Mouse (Mus musculus): Measurements from ENCODE around the gene Elovl5. TPM values are rescaled to one million over a fixed set of nuclear protein-coding genes. Genes with fewer than 3 reads are reported as not detected.

The Elovl5 gene
- total RNA-seq, 2 experiments from 2014 or later, result 68.9 to 74.6 TPM

DNA sequence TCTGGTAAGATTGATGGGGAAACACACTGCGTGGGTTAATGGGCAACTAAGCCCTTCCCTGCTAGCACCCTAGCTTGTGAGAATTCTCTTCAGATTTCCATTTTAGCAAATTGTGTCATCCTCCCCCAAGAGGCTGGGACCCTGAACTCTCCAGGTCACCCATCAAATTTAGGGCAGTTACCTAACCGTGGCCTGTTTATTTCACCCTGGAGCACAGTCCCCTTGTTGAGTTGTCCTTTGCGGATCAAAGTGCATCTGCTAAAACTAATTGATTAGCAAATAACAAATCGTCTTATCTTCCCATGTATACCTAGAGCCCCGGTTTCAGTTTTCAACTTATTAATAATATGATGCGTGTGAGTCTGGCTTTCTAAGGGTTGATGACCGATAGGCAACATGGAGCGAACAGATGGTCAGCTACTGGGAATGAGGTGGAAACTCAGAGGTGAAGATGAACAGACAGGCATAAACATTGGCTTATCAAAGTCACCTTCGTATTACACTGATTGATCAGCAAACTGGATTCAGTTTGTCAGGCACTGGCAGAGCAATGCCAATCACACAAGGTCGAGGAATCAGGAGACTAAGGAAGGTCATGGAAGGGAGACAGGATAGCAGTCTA, 113.8 kb downstream of the Elovl5 start:
- no peak for DNase-seq (ENCODE audit: extremely low spot score in 1 of 2, low spot score in 1 of 2)

DNA sequence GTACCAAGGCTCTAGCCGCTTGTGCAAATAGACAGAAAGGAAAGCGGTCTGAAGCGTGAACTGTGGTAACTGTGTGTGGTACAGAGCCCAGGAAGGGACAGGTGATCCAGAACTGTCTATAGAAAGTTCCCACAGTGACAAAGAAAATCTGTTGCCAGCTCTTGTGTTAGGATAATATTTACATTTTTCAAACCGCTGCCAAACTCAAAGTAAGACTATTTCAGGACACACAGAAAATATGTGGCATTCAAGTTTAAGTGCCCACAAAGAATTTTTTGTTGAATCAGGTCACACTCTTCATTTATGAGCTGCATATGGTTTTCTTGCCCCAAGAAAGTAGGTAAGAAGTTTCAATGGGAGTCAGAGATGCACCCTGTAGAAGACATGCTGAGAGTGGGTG, 115.8 kb downstream of the Elovl5 start:
- DNase-seq (ENCODE audit: extremely low spot score in 1 of 2, low spot score in 1 of 2), result no peak

Other genes with a start within 250 kb of the Elovl5 start
- 10 to 100 TPM; 46.2 to 47.5 TPM for gene Gclc, start 162.8 kb upstream of the Elovl5 start, total RNA-seq (2021)
- not detected for gene Gcm1, start 134.6 kb downstream of the Elovl5 start, total RNA-seq (2021)
- gene Fbxo9, start 191.7 kb downstream of the Elovl5 start, total RNA-seq (2021), result 100 to 1,000 TPM in 1 of 2 experiments, 10 to 100 TPM in 1; 96.4 to 102 TPM
- gene Ick, start 191.8 kb downstream of the Elovl5 start, total RNA-seq (2021), result 10 to 100 TPM; 22.6 to 27.0 TPM

Measured in layer of hippocampus, postnatal 25 days (tissue).